Mouse (Mus musculus) MEL (cell line): ENCODE measurements around the gene Abat.

Experiments used
- CTCF ChIP-seq, 3 experiments: IDR thresholded peaks in 2 of 3; conservative IDR thresholded peaks in 1 of 3; 2 replicates each; pipeline ENCODE4 v1.5.1; 2011 to 2012; ENCODE audit warnings: low read length in 3 of 3, low read depth in 2 of 3, mild to moderate bottlenecking in 2 of 3, improper control_type of control experiment in 1 of 3, inconsistent platforms in 1 of 3, mixed read lengths in 1 of 3, moderate library complexity in 1 of 3; ENCODE audit not compliant: control insufficient read depth in 1 of 3, insufficient read depth in 1 of 3, poor library complexity in 1 of 3, severe bottlenecking in 1 of 3
- ELF1 ChIP-seq: IDR thresholded peaks from 2 replicates; pipeline ENCODE4 v1.6.1; 2014; ENCODE audit warnings: low read depth, mild to moderate bottlenecking, inconsistent platforms, low read length, improper control_type of control experiment, moderate library complexity
- EP300 ChIP-seq, 2 experiments: IDR thresholded peaks; 2 replicates each; pipeline ENCODE4 v1.6.1; 2011; ENCODE audit warnings: improper control_type of control experiment in 2 of 2, low read length in 2 of 2, low read depth in 1 of 2, mild to moderate bottlenecking in 1 of 2
- JUND ChIP-seq: IDR thresholded peaks from 2 replicates; pipeline ENCODE4 v1.6.1; 2011; ENCODE audit warnings: low read depth, mild to moderate bottlenecking, improper control_type of control experiment, low read length
- MAFK ChIP-seq: IDR thresholded peaks from 2 replicates; pipeline ENCODE4 v1.6.1; 2011; ENCODE audit warnings: low read depth, mild to moderate bottlenecking, low read length, improper control_type of control experiment, borderline replicate concordance
- MXI1 ChIP-seq: IDR thresholded peaks from 2 replicates; pipeline ENCODE4 v1.6.1; 2011; ENCODE audit warnings: mild to moderate bottlenecking, low read depth, low read length, improper control_type of control experiment
- POLR2A ChIP-seq, 2 experiments: IDR thresholded peaks; 2 replicates each; pipeline ENCODE4 v1.6.1; 2011 to 2012; ENCODE audit warnings: low read length in 2 of 2, mild to moderate bottlenecking in 2 of 2, control low read depth in 1 of 2, improper control_type of control experiment in 1 of 2, low read depth in 1 of 2, moderate library complexity in 1 of 2; ENCODE audit not compliant: control insufficient read depth in 1 of 2, insufficient read depth in 1 of 2, poor library complexity in 1 of 2
- TBP ChIP-seq: IDR thresholded peaks from 2 replicates; pipeline ENCODE4 v1.8.0; 2011; ENCODE audit warnings: low read depth, low read length, improper control_type of control experiment
- TCF12 ChIP-seq: IDR thresholded peaks from 2 replicates; pipeline ENCODE4 v1.6.1; 2014; ENCODE audit warnings: low read depth, mild to moderate bottlenecking, inconsistent platforms, low read length, improper control_type of control experiment, moderate library complexity
- UBTF ChIP-seq: IDR thresholded peaks from 2 replicates; pipeline ENCODE4 v1.6.1; 2012; ENCODE audit warnings: low read depth, mild to moderate bottlenecking, inconsistent platforms, low read length, improper control_type of control experiment, moderate library complexity, borderline replicate concordance; ENCODE audit not compliant: insufficient read depth
- ZMIZ1 ChIP-seq: IDR thresholded peaks from 2 replicates; pipeline ENCODE4 v1.6.1; 2012; ENCODE audit warnings: low read depth, mild to moderate bottlenecking, inconsistent platforms, low read length, improper control_type of control experiment, moderate library complexity
- ZNF384 ChIP-seq: IDR thresholded peaks from 2 replicates; pipeline ENCODE4 v1.6.1; 2012; ENCODE audit warnings: low read depth, mild to moderate bottlenecking, inconsistent platforms, low read length, improper control_type of control experiment

GRCm38 (mm10) chr16:8539150-8539865 lies 26.1 kb downstream of the Abat start:
- TF ChIP-seq CTCF (IDR thresholded peaks at IDR 0.05 in 2 of 3, conservative IDR thresholded peaks at IDR 0.05 in 1 of 3; ENCODE audit: control insufficient read depth in 1 of 3, insufficient read depth in 1 of 3, low read depth in 2 of 3, low read length in 3 of 3, poor library complexity in 1 of 3, severe bottlenecking in 1 of 3), result no peak
- no peak for TF ChIP-seq ELF1
- no peak for TF ChIP-seq EP300 (IDR thresholded peaks at IDR 0.05; ENCODE audit: low read depth in 1 of 2, low read length in 2 of 2)
- no peak for TF ChIP-seq TCF12
- no peak for TF ChIP-seq ZMIZ1
- no peak for TF ChIP-seq POLR2A (IDR thresholded peaks at IDR 0.05; ENCODE audit: control insufficient read depth in 1 of 2, insufficient read depth in 1 of 2, low read depth in 1 of 2, low read length in 2 of 2, poor library complexity in 1 of 2)
- no peak for TF ChIP-seq ZNF384
- no peak for TF ChIP-seq TBP
- no peak for TF ChIP-seq MXI1
- TF ChIP-seq JUND, result no peak
- TF ChIP-seq UBTF, result no peak
- TF ChIP-seq MAFK, result no peak
